Mouse (Mus musculus): ENCODE data around the gene Sdc4.

Sdc4 gene

DNA sequence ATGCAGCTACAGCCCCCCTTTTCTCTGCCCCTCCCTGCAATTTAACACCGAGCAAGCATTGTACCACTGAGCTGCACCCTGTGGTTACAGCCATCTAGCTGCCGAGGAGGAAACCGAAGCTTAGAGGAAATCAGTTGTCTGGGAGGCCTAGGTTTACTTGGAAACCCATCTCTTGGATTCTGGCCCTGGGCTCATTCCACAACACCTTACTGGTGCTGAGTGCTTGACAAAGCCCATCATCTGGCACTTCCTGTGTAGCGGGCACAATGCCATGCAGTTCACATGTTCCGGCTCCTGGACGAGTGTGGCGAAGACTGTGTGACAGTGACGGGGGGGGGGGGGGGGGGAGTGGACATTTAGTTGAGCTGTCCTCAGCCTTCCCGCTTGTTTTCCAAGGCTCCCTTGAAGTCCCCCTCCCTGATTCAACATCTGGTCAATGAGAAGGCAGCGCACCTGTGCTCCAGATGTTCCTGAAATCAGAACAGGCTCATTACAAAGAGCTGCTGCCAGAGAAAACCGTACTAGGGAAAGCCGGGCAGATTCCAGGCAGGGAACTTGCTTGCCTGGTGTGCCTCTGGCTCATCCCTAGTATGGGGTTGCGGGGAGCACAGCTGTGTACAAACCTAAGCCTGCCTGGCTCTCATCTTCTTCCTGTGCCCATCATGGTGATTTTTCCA, 8.5 kb upstream of the Sdc4 start:
- no peak for ATAC-seq (ENCODE audit: insufficient number of reproducible peaks, low FRiP score, low TSS enrichment)

DNA sequence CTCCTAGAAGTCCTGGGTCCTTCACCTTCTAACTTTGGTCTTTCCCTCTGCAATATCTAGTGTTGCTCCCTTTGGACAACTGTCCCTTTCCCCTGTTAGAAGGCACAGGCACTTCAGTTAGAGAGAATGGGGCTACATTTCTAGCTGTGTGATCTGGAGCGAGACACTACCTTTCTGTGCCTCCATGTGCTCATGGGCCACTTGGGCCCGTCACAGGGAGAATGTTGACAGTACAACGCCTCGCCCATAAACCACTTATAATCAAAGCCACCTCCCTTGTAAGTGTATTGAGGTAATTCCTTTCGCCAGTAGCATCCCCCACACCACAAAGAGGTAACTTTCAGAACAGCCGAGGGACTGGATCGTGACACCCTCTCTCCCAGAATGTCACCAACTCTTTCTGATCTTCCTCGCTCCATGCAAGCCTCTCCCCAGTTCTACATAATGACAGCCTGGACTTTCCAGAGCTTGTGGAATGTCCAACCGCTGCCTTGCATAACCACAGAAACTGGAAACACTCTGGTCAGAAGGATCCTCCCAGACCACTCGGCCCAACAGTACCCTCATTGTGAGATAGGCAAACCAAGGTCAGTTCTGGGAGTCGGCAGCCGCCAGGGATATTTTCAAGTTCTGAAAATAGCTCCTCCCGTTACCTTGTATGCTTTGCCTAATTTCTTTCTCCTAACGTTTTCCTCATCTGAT, 5.8 kb upstream of the Sdc4 start:
- no peak for ATAC-seq (ENCODE audit: insufficient number of reproducible peaks, low FRiP score, low TSS enrichment)

DNA sequence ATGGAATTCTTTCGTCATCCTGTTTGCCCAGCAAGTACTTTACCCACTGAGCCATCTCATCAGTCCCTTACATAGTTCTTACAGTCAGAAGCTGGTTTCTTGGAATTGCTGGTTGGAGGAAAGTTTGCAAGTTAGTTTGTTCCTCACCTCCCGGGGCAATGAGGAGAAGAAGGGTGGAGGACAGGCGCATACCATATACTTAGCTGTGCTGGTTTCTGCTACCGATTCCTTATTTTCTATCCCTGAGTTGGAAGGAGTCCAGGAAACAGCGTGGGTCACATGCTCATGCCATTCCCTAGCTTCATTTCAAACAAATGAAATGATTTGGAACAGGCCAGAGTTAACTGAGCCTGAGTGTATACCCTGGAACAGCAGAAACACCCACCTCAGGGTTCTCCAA, 5.2 kb upstream of the Sdc4 start:
- no peak for ATAC-seq (ENCODE audit: insufficient number of reproducible peaks, low FRiP score, low TSS enrichment)

DNA sequence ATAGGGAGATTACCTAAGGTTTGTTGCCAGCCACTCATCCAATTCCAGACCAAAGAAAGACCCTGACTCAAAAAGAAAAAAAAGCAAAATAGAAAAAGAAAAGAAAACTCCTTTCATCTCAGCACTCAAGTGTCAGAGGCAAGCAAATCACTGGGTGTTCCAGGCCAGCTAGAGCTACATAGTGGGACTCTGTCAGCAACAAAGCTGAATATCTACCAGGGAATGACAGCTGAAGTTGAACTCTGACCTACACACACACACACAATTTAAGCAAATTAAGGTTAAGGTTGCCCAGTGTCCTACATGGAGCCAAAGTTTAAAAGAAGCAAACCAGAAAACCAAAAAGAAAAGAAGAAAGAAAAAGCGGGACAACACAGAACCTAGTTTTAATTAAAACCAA, 4.5 kb upstream of the Sdc4 start:
- ATAC-seq (ENCODE audit: insufficient number of reproducible peaks, low FRiP score, low TSS enrichment), result no peak

DNA sequence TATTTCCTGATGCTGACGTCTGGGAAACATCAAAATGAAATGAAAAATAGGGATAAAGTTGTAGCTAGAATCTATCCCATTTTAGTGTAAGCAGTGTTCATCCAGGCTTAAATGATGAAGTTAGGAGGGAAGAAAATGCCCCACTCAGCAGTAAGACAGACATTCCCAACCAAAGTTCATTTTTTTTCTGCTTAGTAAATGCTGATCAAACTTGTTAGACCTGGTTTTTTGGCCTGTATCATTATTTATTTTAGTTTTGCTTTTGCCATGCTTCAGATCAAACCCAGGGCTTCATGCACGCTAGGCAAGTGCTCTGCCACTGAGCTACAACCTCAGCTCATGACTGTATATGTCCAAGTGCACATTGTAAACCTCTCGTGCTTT, 2.4 kb upstream of the Sdc4 start:
- ATAC-seq (ENCODE audit: insufficient number of reproducible peaks, low FRiP score, low TSS enrichment), result no peak

DNA sequence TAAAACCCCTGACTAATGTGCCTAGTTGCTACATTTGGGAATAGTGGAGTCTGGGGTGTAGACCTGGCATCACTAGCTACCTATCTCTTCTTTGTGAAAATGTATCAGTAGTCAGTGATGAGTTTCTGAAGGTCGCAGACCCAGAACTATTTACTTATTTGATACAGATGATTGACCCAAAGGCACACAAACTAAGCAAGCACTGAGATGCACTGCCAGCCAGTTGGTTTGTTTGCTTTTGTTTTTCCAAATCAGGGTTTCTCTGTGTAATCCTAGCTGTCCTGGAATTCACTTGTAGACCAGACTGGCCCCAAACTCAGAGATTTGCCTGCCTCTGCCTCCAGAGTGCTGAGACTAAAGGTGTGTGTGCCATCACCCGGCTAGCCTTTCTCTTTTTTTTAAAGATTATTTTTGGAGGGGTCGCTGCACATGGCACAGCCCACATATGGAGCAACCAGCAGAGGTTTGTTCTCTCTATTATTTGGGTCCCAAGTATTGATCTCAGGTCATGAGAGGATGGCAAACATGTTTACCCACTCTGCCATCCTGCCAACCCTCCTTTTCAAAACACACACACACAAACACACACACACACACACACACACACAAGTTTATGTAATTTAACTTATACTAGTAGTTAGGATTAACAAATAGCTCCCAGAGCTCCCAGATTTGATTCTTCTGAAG, 1.9 kb upstream of the Sdc4 start:
- ATAC-seq (ENCODE audit: insufficient number of reproducible peaks, low FRiP score, low TSS enrichment), result no peak

DNA sequence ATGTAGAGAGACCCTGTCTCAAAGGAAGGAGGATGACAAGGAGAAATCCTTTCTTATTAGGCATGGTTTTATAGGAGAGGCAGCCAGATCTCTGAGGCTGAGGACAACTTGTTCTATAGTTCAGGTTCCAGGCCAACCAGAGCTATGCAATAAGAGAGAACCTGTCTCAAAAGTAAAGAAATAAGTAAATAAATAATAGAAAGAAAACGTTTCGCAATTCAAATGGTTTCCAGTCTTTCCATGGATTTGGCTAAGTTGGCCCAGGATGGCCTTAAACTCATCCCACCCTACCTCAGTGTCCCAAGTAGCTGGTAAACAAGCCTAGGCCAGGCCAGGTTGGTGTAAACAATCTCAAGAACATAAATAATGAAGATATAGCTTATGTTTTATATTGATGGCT, 1.0 kb upstream of the Sdc4 start:
- ATAC-seq (ENCODE audit: insufficient number of reproducible peaks, low FRiP score, low TSS enrichment), result no peak

DNA sequence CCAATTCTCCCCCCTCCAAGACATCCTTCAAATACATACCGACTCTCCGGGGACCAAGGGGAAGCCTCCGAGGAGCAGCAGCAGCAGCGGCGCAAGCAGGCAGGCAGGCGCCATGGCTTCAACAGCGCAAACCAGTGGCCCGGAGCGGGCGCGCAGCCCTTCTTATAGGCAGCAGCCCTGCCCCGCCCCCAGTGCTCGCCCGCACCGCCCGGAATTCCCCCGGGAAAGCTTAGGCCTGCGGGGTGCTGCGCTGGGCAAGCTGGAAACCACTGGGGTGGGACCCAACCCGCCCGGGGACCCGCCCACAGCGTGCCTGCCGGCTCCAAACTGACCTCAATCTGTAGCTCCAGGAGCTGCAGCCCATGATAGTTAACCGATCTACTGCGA, 643 bp downstream of the Sdc4 start:
- peak; percentile 45; the same call in 1 of the 2 replicates for ATAC-seq (ENCODE audit: insufficient number of reproducible peaks, low FRiP score, low TSS enrichment)

DNA sequence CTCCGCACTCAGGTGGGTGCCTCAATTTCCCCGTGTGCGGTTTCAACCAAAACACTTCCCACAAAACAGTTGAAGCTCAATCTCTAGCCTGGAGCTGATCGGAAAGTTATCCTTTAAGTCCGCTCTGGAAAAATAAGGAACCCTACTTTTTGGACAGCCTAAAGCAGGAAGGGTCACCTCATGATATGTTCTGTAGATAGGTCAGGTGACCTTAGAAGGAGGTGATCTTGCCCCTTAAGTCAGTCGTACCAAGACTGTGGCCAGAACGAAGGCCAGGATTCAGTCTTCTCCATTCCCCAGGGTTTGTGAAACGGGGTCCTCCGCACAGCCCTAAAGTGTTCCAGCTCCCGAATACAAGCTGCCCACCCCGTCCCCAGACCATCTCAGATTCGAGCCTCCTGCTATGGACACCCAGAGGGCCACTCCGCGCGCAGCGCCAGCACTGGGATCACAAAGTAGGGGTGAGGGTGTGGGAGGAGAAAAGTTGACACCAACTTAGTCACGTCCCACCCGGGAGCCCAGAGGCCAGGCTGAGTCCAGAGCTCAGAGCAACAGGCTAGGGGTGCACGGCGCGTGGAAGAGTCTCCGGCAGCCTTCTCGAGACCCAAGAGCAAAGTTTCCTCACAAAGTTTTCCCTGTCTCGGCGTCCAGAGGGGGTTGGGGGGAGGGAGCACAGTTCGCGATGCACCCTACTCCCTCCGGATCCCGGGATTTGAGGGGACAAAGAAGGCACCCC, 1.2 kb downstream of the Sdc4 start:
- ATAC-seq (ENCODE audit: insufficient number of reproducible peaks, low FRiP score, low TSS enrichment), result no peak

DNA sequence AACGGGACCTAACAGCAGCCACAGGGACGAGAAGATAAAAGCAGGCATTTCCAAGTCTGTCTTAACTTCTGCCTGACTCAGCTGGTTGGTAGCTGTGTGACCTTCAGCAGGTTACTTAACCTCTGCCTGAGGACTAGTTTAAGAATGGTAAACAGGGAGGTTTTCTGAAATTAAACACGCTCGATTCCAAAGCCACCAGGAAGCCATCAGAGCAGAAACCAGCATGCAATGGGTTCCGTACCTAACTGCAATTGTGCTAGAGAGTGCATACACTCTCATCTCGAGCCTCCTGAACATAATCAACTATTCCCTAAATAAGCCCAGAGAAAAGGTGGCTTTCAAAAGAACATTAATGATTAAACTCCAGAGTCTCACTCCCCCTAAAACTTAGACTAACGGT, 2.0 kb downstream of the Sdc4 start:
- no peak for ATAC-seq (ENCODE audit: insufficient number of reproducible peaks, low FRiP score, low TSS enrichment)

DNA sequence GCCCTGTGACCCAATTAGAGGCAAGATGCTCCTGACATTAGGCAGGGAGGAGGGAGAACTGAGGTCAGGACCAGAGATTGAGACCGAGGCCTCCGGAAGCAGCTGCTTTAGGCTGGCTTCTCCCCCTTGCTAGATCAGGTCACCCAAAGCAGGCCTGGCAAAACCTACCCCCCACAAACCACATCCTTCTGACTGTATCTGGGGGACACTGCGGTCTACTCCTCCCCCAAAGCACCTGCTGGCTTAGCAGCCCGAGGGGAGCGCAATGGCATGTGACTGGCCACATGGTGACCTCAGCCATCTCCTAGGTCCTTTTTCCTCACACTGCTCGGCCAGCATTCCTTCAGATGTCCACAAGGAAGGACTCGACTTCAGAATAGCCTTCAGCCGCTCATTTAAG, 2.5 kb downstream of the Sdc4 start:
- no peak for ATAC-seq (ENCODE audit: insufficient number of reproducible peaks, low FRiP score, low TSS enrichment)

DNA sequence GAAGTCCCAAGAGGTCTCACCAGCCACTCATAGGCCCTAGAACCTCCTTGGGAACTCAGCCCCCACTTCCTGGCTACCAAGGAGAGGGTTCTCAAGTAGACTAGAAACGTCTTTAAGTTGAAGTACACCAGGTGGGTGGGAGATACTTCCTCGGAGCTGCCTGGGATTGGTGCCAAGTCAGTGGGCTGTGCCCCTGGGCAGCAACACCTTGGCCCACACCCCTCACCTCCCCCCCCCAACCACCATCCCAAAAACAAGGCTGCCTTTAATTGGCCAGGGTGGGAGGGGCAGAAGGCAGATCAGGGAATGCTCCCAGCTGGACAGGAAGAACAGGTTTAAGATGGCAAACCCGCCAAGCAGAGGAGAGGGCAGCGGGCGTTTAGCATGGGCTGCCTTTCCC, 3.4 kb downstream of the Sdc4 start:
- no peak for ATAC-seq (ENCODE audit: insufficient number of reproducible peaks, low FRiP score, low TSS enrichment)

DNA sequence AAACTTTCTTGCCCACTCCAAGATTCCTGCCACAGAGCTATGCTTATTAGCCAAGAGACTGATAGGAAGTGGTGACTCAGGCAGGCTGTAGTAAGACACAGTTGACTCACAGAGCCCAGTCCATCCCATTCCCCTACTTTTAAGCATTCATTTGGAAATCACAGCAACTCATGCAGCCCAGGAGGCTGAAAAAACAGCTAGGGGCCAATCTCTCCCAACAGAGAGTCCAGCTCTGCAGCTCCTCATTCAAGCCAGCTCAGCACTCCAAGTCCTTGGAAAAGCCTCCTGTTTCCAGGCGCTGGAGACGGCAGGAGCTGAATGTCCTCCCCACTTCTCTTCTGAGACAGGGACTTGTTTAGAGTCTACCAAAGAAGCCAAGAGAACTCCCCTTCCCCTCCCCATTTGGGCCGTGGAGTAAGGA, 4.7 kb downstream of the Sdc4 start:
- no peak for ATAC-seq (ENCODE audit: insufficient number of reproducible peaks, low FRiP score, low TSS enrichment)

DNA sequence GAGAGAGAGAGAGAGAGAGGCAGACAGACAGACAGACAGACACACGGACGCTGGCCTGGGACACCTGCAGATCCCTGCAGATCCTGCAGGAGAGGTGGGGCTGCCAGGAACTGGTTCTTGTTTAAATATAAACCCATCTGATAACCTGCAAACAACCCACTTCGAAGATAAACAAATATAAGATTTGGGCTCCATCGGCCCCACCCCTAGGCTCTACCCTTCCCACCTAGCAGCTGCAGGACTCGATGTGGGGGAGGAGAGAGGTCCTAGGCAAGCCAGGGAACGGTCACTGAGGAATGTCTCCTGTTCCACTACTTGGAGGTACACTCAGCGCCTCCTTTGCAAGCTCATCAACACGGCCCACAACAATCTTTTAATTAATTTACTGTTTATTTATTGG, 5.4 kb downstream of the Sdc4 start:
- ATAC-seq (ENCODE audit: insufficient number of reproducible peaks, low FRiP score, low TSS enrichment), result no peak

DNA sequence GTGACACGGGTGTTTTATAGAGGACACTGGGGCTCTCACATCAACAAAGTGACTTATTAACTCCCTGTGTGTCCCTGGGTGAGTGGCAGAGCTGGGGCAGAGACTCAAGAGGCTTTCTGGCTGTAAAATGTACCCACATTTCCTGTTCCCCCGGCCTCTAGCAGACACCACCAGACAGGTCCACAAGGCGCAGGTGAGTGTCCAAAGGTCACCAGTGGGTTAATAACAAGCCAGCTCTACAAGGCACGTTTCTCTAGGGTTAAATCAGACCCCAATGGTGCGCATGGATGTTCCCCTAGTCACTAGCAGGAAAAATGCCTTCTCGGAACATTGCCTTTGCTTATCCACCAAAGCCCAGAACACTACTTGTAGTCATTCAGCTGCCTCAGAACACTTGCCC, 6.0 kb downstream of the Sdc4 start:
- no peak for ATAC-seq (ENCODE audit: insufficient number of reproducible peaks, low FRiP score, low TSS enrichment)

DNA sequence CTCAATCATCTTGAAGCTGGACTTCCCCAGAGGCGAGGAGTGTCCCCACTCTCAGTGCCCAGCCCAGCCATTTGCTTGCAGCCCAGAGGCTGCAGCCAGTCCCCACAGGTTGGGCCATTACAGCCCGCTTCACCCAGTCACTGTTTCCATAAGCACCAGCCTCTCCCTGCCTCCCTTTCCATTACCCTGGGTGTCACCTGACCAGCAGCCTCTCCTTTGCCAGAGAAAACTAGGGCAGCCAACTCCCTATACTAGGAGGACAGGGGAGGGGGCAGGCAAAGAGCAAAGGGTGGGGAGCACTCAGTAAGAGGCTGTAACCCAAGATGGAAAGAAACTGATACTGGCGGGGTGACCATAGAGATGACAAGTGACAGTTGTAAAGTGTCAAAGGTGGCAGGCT, 6.7 kb downstream of the Sdc4 start:
- 0 out of 2 replicates have a peak, but pooled peaks have one; percentile 43 for ATAC-seq (ENCODE audit: insufficient number of reproducible peaks, low FRiP score, low TSS enrichment)

DNA sequence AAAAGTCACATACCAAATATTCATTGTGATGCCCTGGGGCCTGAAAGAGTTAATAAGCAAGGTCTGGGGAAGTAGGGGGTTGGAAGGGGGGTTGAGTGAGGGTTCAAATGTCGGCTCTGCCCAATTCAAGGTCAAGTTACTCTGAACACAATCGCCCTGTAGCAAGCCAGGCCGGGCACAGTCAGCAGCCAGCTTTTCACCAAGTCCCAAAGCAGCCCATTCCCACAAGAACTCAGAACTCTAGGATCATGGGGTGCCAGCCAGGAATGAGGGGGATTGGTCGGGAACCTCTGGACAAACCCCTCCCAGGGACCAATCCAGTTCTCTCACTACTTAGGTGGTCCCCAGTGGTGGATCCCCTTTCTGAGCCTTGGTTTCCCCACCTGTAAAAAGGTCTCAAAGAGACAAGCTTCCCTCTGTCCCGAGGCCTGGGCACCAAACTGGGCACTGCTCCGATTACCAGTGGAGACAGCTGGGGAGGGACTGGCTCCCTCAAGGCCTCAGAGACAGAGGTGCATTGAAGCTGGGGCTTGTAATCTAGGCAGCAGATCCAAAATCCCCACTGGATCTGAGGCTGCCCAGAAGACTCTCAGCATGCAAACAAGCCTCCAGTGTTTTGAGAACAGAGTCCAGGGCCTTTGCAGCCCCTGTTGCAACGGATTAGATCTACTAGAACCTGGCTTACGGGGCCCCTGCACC, 7.3 kb downstream of the Sdc4 start:
- no peak for ATAC-seq (ENCODE audit: insufficient number of reproducible peaks, low FRiP score, low TSS enrichment)

DNA sequence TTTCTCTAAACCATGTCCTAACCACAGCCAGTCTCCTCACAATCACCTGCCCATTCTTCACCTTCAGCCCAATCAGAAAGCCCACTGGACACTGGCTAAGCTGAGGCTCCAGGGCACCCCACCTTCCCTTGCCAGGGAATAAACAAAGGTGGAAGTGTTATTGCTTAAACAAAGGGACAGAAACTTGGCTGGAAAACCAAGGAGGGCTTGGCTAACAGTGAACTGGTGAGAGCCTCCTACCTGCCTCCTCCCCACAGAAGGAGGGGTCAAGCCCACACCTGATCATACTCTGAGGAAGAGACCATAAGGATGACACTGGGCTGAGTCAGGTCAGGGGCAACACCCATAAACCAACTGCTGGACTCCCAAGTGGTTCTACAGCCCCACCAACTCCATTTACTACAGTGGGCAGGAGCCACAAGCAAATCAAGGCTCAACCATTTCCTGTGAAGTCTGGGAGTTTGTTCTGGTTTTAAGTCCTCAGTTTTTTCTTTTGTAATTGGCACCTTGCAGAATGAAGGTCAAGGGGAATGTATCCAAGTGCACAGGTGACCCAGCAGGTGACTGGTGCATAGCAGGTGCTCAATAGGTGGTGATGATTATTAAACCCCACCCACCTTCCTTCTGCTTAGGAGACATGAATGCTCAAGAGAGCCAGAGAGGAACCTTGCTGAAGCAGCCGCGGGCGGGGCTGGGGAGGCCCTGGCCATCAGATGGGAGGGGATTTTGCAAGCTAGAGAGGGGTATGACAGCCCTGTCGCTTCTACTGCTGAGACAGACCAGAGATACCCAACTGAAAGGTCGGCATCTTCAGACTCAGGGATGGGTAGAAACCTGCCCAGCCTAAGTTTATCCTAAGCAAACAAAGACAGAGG, 8.2 kb downstream of the Sdc4 start:
- no peak for ATAC-seq (ENCODE audit: insufficient number of reproducible peaks, low FRiP score, low TSS enrichment)

DNA sequence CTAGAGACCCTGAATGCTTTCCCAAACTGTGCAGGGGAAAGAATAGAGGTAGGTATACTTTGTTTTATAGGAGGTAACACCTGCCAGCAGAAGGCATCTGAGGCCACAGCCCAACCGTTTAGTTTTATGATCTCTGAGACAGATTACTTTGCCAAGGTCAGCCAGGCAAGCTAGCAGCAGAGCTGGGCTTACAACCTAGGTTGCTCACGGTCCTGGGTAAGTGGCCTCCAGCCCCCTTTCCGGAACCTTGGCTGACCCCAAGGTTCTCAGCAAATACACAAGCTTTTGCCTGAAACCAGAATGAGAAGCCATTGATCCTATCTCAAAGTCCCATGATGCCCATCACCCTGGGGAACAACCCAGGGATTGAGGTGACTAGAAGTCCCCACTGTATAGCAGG, 9.0 kb downstream of the Sdc4 start:
- ATAC-seq (ENCODE audit: insufficient number of reproducible peaks, low FRiP score, low TSS enrichment), result no peak

Data from cerebellum, adult (tissue).